In the genomic region with DNA sequence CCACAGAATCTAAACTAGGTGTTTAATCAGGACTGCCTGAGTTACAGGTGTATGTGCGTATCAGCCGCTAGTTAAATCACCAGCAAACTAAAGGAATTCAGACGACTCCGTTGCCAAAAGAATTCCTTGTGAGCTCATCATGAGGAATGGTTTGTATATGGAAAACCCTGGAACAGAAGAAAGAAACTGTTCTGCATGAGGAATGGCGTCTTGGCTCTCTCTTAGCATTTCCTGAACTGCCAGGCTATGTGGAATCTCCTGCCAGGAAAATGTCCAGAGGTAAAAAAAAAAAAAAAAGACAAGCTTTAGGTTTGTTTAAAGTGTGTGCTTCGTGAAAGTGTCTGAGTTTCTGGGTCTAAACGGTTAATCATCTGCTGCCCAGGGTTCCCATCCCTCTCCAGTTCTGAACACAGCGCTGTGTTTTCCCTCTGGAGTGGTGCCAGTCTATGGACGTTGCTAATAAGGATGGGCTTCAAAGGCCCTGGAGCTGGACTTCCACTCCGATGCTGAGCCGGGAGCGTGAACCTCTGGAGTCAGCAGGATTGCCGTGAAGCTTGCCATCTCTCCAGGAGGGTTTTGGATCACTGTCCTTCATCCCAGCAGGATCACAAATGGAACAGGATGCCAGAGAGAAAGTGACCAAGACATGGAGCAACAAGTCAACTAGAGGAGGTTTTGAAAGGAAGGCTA, we compare ENCODE assay signal across 12 mouse cellular contexts.
A peak's percentile ranks its signal among the peaks of the same experiment; 100 is the strongest.
DNase-seq lines count a peak whose midpoint lies in the region; ATAC-seq and TF ChIP-seq lines count a peak whose summit lies in the region.
"Had no signal": no experiment of that assay in that cellular context is flagged by ENCODE, and none has a peak within 500 bp of the region (broad histone marks: within the 10 kb centered on the region; RNA-seq: fewer than 3 reads in every experiment).

No protein-coding gene starts in this region.

- ATAC-seq in cerebellum, adult (ENCODE audit: insufficient number of reproducible peaks, low FRiP score, low TSS enrichment), result no peak
- ATAC-seq in lung, postnatal 0 days, result peak; percentile 31
- ATAC-seq: liver, postnatal 0 days; Patski had no signal

- H3K4me3 ChIP-seq in lung, postnatal 0 days (ENCODE audit: low read depth, low read length), result no peak overlapping the region

- no peaks in the 10 kb centered on the region for H3K27me3 ChIP-seq in lung, postnatal 0 days (replicated peaks; ENCODE audit: insufficient read depth, low read length)
- H3K27me3 ChIP-seq: Patski had no signal

- WGBS in lung, postnatal 0 days, result 14% methylated on average over 13 of the region's 13 CpGs

- TF ChIP-seq EP300 in lung, postnatal 0 days (IDR thresholded peaks at IDR 0.05), result peak; percentile 75

- intact Hi-C loops in heart, postnatal 14 days (cut with DNase I), result no loop called here

- H3K36me3 ChIP-seq in lung, postnatal 0 days (ENCODE audit: insufficient read depth, low read length), result no peaks in the 10 kb centered on the region

- TF ChIP-seq CTCF in lung, postnatal 0 days (IDR thresholded peaks at IDR 0.05), result no peak

- H3K27ac ChIP-seq in lung, postnatal 0 days (ENCODE audit: low read length), result peak overlapping the region; percentile 87

- no peaks in the 10 kb centered on the region for H3K9me3 ChIP-seq in lung, postnatal 0 days (ENCODE audit: low read length)

- H3K9ac ChIP-seq in lung, postnatal 0 days (replicated peaks; ENCODE audit: low read depth), result no peak overlapping the region
- H3K9ac ChIP-seq: hindbrain, embryonic 14.5 days; liver, postnatal 0 days had no signal

- H3K4me1 ChIP-seq in lung, postnatal 0 days (ENCODE audit: insufficient read depth, low read depth, low read length), result peaks cover 16% of the 10 kb centered on the region; the same call in 1 of the 2 replicates

- DNase-seq in cerebellum, postnatal 14 days, result peak; percentile 39 to 40
- DNase-seq in layer of hippocampus, postnatal 10 days (ENCODE audit: low spot score in 2 of 2), result peak; percentile 32 to 47
- DNase-seq in layer of hippocampus, adult 8-10 months (ENCODE audit: low spot score in 2 of 2), result no peak
- DNase-seq in heart, postnatal 14 days, result peak; percentile 11 to 29
- peak; percentile 36 for DNase-seq in lung, postnatal 0 days (ENCODE audit: low spot score)
- DNase-seq in embryo, embryonic 10.5 days (ENCODE audit: low spot score), result no peak
- no peak for DNase-seq in ovary, postnatal 10 days (ENCODE audit: low spot score)
- DNase-seq: liver, postnatal 0 days; thymus, postnatal 25 days had no signal

- H3K4me2 ChIP-seq in lung, postnatal 0 days (replicated peaks; ENCODE audit: low read depth, low read length), result no peak overlapping the region; the same call in 1 of the 2 replicates
- H3K4me2 ChIP-seq: hindbrain, embryonic 14.5 days had no signal

Comparison
In these comparisons a context has a peak if more than half of its experiments do, and no peak if none do; other contexts are left out.
1. DNase-seq: peak in cerebellum, postnatal 14 days (2 of 2), layer of hippocampus, postnatal 10 days (2 of 2), heart, postnatal 14 days (2 of 2) and lung, postnatal 0 days (single experiment); none in layer of hippocampus, adult 8-10 months (0 of 2), embryo, embryonic 10.5 days (single experiment) and ovary, postnatal 10 days (single experiment).